Mouse (Mus musculus) kidney, embryonic 15.5 days (tissue): ENCODE data around the gene Folr1. TPM values are rescaled to one million over a fixed set of nuclear protein-coding genes. Genes with fewer than 3 reads are reported as not detected.

Experiments used
- ATAC-seq: fragments of 200-750 bp; cut with Nextera tagmentation; replicated peaks from 2 replicates; pipeline ENCODE4 v1.8.0; 2017; ENCODE audit warnings: moderate TSS enrichment; ENCODE audit not compliant: low FRiP score
- H3K27ac ChIP-seq: fragments of 300-500 bp; sonication (generic); 2 replicates; pipeline ENCODE4 v1.5.1; 2015; ENCODE audit warnings: mild to moderate bottlenecking, inconsistent platforms
- H3K27me3 ChIP-seq: fragments of 300-500 bp; sonication (generic); 2 replicates; pipeline ENCODE4 v1.6.1; 2015; ENCODE audit warnings: inconsistent platforms
- H3K36me3 ChIP-seq: fragments of 300-500 bp; sonication (generic); 2 replicates; pipeline ENCODE4 v1.6.1; 2015; ENCODE audit warnings: inconsistent platforms
- H3K4me1 ChIP-seq: fragments of 300-500 bp; sonication (generic); 2 replicates; pipeline ENCODE4 v1.6.1; 2015; ENCODE audit warnings: inconsistent platforms
- H3K4me2 ChIP-seq: fragments of 300-500 bp; sonication (generic); 2 replicates; pipeline ENCODE4 v1.6.1; 2015; ENCODE audit warnings: moderate library complexity, mild to moderate bottlenecking, inconsistent platforms
- H3K4me3 ChIP-seq: fragments of 300-500 bp; sonication (generic); replicated peaks from 2 replicates; pipeline ENCODE4 v1.5.1; 2015; ENCODE audit warnings: mild to moderate bottlenecking, inconsistent platforms
- H3K9ac ChIP-seq: fragments of 300-500 bp; sonication (generic); 2 replicates; pipeline ENCODE4 v1.6.1; 2015; ENCODE audit warnings: mild to moderate bottlenecking, inconsistent platforms
- H3K9me3 ChIP-seq: fragments of 300-500 bp; sonication (generic); replicated peaks from 2 replicates; pipeline ENCODE4 v1.6.1; 2016; ENCODE audit warnings: inconsistent platforms
- WGBS: fragments of 180-500 bp; shearing (Covaris S2); methylation state at CpG from one replicate; pipeline ENCODE4 v1.1.7; 2015; ENCODE audit warnings: mixed read lengths; 5-methylcytosine and 5-hydroxymethylcytosine counted together
- polyA plus RNA-seq: library from polyadenylated mRNA; unstranded; fragments of >200 nt; fragmentation: Nextera tagmentation; extraction: Ambion mirVana; gene quantifications from 2 replicates; pipeline ENCODE4 v1.2.1, GENCODE M21; 2015

Folr1 gene
- 51.0 and 63.0 TPM in 2 replicates for polyA plus RNA-seq

DNA sequence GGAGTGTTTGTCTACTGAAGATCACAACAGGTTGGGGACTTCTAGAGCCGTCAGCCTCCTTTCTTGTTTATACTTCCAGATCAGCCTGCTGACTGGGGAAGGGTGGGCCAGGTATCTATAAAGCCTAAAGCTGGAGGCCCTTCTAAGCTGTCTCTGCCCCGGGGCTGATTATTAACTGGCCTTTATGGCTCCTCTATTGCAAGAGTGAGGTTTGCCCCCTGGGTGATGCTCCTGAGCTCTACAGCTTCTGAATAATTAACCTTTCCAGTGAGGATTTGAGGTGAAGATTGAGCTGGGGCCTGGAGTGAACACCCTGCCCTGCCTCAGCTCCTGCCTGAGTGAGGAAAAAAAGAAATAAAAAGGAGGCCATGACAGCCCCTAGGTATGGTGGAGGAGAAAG lies at the start of gene Folr1:
Folr1 (minus strand) TSS at position 160 of the 400 bp plus-strand sequence.
- peak within 1 kb of the TSS; percentile 23 for H3K4me3 ChIP-seq
- WGBS: 40% methylated on average over 2 of the region's 2 CpGs
- H3K9me3 ChIP-seq: no peaks in the 10 kb centered on the region
- no peaks in the 10 kb centered on the region for H3K27me3 ChIP-seq
- ATAC-seq: peak; percentile 74
- peak within 1 kb of the TSS; percentile 43 for H3K4me2 ChIP-seq
- H3K36me3 ChIP-seq: no peaks in the 10 kb centered on the region
- H3K4me1 ChIP-seq: peaks cover 21% of the 10 kb centered on the region
- no peak within 1 kb of the TSS for H3K9ac ChIP-seq
- H3K27ac ChIP-seq: peak within 1 kb of the TSS; percentile 45

DNA sequence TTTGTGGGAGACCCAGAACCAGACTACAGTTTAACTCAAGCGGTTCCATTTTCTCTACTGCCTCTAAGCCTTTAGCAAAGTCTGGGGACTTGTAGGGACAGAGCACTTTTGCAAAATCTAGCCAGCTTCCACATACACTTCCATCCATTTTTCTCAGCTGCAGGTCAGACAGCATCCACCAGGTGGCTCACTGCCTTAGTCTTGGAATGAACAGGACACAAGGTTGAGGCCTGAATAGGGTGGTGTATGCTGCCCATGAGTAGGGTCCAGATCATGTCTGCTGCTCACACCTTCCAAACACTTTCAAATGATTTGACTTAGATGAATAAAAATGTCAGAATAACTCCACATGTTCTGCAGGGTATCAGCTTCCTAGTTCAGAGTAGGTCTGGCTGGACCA lies 47.5 kb upstream of the Folr1 start:
- Histone ChIP-seq H3K4me1 (no peaks in the 10 kb centered on the region), H3K27me3 (no peaks in the 10 kb centered on the region), H3K9me3 (no peaks in the 10 kb centered on the region), H3K4me2 (no peak overlapping the region), H3K36me3 (peaks cover 24% of the 10 kb centered on the region), H3K27ac (no peak overlapping the region), H3K9ac (no peak overlapping the region), H3K4me3 (no peak overlapping the region)
- WGBS: 11% methylated on average over 1 of the region's 1 CpGs
- ATAC-seq: peak; percentile 79

DNA sequence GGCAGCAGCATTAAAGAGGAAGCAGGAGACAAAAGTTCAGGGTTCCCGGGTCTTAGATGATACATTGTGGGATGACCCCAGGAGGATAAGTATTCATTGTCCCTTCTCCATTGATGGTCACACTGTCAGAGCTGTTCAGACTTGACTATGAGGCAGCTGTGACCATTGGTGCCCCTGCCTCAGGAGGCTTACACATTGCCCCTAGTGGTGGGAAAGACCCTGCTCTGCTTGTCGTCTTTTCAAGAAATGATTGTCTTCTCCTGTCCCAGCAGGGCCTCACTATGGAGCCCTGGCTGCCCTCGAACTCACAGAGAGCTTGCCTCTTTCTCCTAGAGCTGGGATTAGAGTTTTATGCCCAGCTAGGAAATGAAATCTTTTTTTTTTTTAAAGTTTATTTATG lies 41.4 kb upstream of the Folr1 start:
- Histone ChIP-seq H3K36me3 (peaks cover 60% of the 10 kb centered on the region), H3K9ac (no peak overlapping the region), H3K4me3 (no peak overlapping the region), H3K27me3 (no peaks in the 10 kb centered on the region), H3K4me2 (no peak overlapping the region), H3K27ac (no peak overlapping the region), H3K9me3 (no peaks in the 10 kb centered on the region), H3K4me1 (peaks cover 13% of the 10 kb centered on the region)
- 69% methylated on average over 3 of the region's 3 CpGs for WGBS
- no peak for ATAC-seq

DNA sequence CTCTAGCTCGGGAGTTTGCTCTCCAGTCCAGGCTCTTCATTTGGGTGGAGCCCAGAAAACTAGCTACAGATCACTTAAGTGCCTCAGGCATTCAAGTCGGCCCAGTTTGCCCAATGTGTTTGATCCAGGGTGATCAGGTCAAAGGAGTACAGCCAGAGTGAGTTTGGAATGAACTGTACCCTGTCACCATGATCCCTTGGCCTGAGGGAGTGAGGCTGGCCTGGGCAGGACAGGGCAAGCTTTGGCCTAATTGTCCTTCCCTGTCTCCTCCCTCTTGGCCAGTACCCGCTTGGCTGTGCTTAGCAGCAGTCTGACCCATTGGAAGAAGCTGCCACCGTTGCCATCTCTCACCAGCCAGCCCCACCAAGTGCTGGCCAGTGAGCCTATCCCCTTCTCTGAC lies 39.5 kb upstream of the Folr1 start:
- ATAC-seq: no peak
- Histone ChIP-seq H3K4me1 (peaks cover 22% of the 10 kb centered on the region), H3K9ac (no peak overlapping the region), H3K4me3 (no peak overlapping the region), H3K9me3 (no peaks in the 10 kb centered on the region), H3K4me2 (no peak overlapping the region), H3K36me3 (peaks cover 56% of the 10 kb centered on the region), H3K27ac (no peak overlapping the region), H3K27me3 (no peaks in the 10 kb centered on the region)
- 89% methylated on average over 4 of the region's 4 CpGs for WGBS

DNA sequence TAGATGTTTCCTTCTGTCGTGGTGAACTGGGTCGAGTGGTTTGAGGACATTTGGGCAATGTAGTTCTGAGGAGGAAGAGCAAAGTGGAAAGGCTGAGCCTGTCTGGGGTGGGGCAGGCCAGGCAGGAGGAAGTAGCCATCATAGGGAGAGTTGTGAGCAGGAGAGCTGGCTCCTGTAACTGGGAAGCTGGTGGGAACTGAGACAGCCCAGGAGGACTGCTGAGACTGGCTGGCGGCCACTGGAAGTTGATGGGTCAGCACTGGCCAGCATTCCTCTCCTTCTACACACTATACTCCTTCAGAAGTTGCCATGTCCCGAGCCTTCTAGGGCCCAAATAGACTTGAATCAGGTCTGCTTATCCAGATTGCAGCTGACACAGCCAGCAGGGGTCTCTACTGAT lies 37.8 kb upstream of the Folr1 start:
- Histone ChIP-seq H3K4me1 (peaks cover 24% of the 10 kb centered on the region), H3K27ac (no peak overlapping the region), H3K9ac (0 out of 2 replicates have a peak overlapping the region, but pooled peaks have one; percentile 18), H3K4me2 (peak overlapping the region; percentile 3; the same call in 1 of the 2 replicates), H3K9me3 (no peaks in the 10 kb centered on the region), H3K4me3 (no peak overlapping the region), H3K27me3 (no peaks in the 10 kb centered on the region), H3K36me3 (peaks cover 39% of the 10 kb centered on the region)
- ATAC-seq: no peak
- WGBS: 86% methylated on average over 4 of the region's 4 CpGs

DNA sequence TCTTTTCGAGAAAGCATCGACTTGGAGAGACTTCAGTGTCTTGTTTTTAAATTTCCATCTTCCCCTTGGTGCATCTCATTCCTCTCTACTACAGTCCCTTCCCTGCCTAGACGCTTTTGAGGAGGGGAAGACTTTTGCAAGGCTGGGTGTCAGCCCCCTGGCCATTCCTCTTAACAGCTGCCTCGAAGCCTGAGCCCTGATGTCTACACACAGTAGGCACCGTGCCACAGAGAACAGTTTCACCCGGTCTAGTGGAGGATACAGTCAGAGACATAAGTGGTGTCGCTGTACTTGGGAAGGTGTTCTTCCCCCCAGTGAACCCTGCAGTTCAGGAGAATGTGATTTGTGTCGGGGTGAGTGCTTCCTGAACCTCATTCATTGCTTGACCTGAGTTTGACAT lies 36.1 kb upstream of the Folr1 start:
- Histone ChIP-seq H3K27ac (peak overlapping the region; percentile 95; the same call in 1 of the 2 replicates), H3K9ac (peak overlapping the region; percentile 76), H3K4me1 (peaks cover 24% of the 10 kb centered on the region), H3K36me3 (peaks cover 34% of the 10 kb centered on the region), H3K4me2 (peak overlapping the region; percentile 71), H3K27me3 (no peaks in the 10 kb centered on the region), H3K9me3 (no peaks in the 10 kb centered on the region), H3K4me3 (peak overlapping the region; percentile 78)
- 58% methylated on average over 8 of the region's 8 CpGs for WGBS
- no peak for ATAC-seq

DNA sequence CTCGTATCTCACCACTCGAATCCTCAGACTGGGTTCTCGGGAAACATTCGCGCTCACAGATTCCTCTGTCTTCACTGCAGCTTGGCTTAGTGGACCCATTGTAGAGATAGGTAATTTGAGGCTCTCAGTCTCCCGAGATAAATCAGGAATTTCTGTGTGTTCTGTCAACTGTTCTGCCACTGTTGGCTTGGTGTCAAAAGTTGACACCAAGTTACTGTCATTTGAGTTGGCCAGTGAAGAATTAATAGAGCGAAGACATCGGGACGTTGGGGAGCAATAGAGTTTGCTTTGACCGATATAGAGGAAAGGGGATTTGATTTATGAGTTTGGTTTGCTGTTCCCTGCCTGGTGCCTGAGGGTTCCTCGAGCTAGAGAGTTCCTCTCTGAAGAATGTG lies 35.7 kb upstream of the Folr1 start, which contains the start of gene Tomt:
Tomt (minus strand) TSS at position 73 of the 395 bp plus-strand sequence.
- WGBS: 6% methylated on average over 11 of the region's 11 CpGs
- Histone ChIP-seq H3K4me2 (peak within 1 kb of the TSS; percentile 71), H3K4me3 (peak within 1 kb of the TSS; percentile 78), H3K9me3 (no peaks in the 10 kb centered on the region), H3K36me3 (peaks cover 30% of the 10 kb centered on the region), H3K4me1 (peaks cover 24% of the 10 kb centered on the region), H3K9ac (peak within 1 kb of the TSS; percentile 76), H3K27me3 (no peaks in the 10 kb centered on the region), H3K27ac (peak within 1 kb of the TSS; percentile 95)
- ATAC-seq: no peak

DNA sequence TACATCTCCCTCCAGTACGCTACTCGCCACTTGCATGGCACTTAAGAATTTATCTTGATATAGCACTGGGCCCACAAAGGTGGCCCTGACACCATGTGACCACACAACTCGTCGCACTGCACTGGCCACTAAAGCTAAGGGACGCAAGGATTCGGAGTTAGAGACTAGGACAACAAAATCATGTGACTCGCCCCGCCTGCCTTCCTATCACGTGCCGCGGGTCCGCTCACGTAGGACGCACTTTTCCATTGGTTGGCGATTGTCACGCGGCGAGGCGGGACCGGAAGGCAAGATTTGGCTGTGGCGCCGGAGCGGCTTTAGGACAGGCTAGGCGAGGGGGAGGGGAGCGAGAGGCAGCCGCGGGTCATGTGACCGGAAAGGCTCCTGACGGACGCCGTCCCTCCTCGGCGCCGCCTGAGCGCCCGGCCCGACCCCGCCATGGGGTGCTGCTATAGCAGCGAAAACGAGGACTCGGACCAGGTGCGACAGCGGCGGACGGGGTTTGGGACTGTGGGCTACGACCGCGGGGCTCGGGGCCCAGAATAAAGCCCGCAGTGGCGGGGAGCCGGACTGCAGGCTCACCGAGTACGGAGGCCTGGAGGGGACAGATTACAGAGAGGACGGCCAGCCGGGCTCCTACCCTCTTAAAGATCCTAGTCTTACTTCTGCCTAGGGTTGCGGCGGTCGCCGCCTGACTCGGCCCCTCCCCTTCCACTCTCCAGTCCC lies 35.1 kb upstream of the Folr1 start, which contains the start of gene Lamtor1:
Lamtor1 (plus strand) TSS at position 344 of the 726 bp plus-strand sequence.
- H3K9ac ChIP-seq: peak within 1 kb of the TSS; percentile 76
- peak within 1 kb of the TSS; percentile 78 for H3K4me3 ChIP-seq
- H3K27me3 ChIP-seq: no peaks in the 10 kb centered on the region
- H3K27ac ChIP-seq: peak within 1 kb of the TSS; percentile 95
- no peaks in the 10 kb centered on the region for H3K9me3 ChIP-seq
- peaks cover 27% of the 10 kb centered on the region for H3K36me3 ChIP-seq
- H3K4me2 ChIP-seq: peak within 1 kb of the TSS; percentile 71
- WGBS: under 1% methylated on average over 58 of the region's 61 CpGs
- peaks cover 24% of the 10 kb centered on the region for H3K4me1 ChIP-seq
- ATAC-seq: peak; percentile 98

DNA sequence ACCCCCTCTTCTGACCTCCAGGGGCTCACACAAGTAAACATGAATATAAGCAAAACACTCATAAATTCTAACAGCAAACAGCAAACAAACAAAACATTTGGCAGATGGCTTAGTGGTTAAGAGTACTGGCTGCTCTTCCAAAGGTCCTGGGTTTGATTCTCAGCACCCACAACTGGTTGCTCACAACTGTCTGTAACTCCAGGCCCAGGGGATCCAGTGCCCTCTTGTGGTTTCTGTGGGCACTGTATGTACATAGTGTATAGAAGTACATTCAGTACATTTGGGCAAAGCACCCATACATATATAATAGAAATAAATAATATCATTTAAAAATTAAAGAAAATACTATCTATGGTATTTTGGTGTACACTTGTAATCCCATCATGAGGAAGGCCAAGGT lies 32.3 kb upstream of the Folr1 start:
- no peak overlapping the region for H3K4me2 ChIP-seq
- peaks cover 18% of the 10 kb centered on the region for H3K36me3 ChIP-seq
- no peaks in the 10 kb centered on the region for H3K27me3 ChIP-seq
- no peak for ATAC-seq
- H3K27ac ChIP-seq: no peak overlapping the region
- H3K9me3 ChIP-seq: no peaks in the 10 kb centered on the region
- no peak overlapping the region for H3K4me3 ChIP-seq
- H3K4me1 ChIP-seq: peaks cover 17% of the 10 kb centered on the region
- H3K9ac ChIP-seq: no peak overlapping the region

DNA sequence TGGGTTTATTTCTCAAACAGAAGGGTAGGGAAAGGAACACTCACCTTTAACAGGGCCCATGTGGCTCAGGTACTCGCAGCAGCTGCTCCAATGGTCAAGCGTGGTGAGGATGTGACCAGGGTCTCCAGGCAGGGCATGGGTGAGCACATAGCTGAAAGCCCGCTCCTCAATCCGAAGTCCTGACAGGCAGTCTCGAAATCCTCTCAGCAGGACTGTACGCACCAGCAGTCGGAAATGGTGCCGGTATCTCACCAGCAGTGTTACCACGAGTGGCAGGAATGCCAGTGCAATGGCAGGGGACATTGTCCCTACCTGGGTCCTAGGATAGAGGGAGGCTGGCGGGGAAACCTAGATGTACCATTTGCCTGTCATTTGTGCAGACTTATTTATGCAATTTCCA lies 31.4 kb upstream of the Folr1 start:
- ATAC-seq: no peak
- peaks cover 18% of the 10 kb centered on the region for H3K36me3 ChIP-seq
- peaks cover 15% of the 10 kb centered on the region for H3K4me1 ChIP-seq
- no peaks in the 10 kb centered on the region for H3K9me3 ChIP-seq
- no peaks in the 10 kb centered on the region for H3K27me3 ChIP-seq
- 94% methylated on average over 10 of the region's 10 CpGs for WGBS
- H3K4me2 ChIP-seq: no peak overlapping the region
- no peak overlapping the region for H3K27ac ChIP-seq
- no peak overlapping the region for H3K9ac ChIP-seq
- no peak overlapping the region for H3K4me3 ChIP-seq

DNA sequence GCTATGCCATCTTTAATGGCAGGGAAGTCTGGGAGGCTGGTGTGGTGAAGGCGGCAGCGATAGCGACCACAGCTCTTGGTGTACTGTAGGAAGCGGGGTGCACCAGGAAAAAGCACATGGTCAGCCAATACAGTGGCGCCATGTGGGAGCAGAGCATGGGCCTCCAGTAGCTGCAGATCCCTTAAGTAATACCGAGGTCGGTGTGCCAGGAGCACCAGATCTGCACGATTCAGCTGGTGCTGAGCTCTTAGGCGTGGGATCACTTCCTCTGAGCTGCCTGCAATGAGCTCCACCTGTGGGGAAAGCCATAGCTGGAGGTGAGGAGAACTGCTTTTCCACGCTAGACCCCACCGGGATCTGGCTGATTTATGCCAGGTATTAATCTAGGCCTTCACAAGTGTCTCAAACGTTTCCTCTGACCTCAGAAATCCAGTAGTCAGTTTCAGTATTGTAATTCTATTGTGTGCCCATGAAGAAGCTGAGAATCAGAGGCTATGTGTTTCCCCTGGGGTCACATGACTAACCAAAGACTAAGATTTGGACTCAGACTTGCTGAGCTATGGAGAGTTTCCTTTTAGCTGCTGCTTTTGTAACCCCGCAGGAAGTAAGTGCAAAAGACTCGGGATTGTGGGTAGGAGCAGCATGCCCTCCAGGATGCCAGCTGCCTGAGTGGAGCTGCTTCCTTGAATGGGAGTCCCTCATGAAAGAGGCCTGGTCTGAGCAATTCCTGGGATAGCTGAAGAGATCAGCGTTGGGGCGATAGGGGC lies 29.9 kb upstream of the Folr1 start:
- Histone ChIP-seq H3K4me3 (no peak overlapping the region), H3K36me3 (peaks cover 18% of the 10 kb centered on the region), H3K27me3 (no peaks in the 10 kb centered on the region), H3K27ac (no peak overlapping the region), H3K9ac (no peak overlapping the region), H3K9me3 (no peaks in the 10 kb centered on the region), H3K4me1 (peaks cover 10% of the 10 kb centered on the region; the same call in 1 of the 2 replicates), H3K4me2 (no peak overlapping the region)
- no peak for ATAC-seq
- whole genome bisulfite sequencing: 91% methylated on average over 16 of the region's 16 CpGs
